Mouse (Mus musculus) intestine, postnatal 0 days (tissue): ENCODE data around the gene Wwc2. TPM values are rescaled to one million over a fixed set of nuclear protein-coding genes. Genes with fewer than 3 reads are reported as not detected.

Experiments used
- ATAC-seq: fragments of 200-750 bp; cut with Nextera tagmentation; 2 replicates; pipeline ENCODE4 v1.8.0; 2017; ENCODE audit warnings: mild to moderate bottlenecking, moderate TSS enrichment, moderate library complexity
- H3K27ac ChIP-seq: fragments of 300-500 bp; sonication (generic); 2 replicates; pipeline ENCODE4 v1.5.1; 2014; ENCODE audit warnings: mild to moderate bottlenecking, low read depth, low read length, moderate library complexity
- H3K27me3 ChIP-seq: fragments of 300-500 bp; sonication (generic); replicated peaks from 2 replicates; pipeline ENCODE4 v1.6.1; 2014; ENCODE audit warnings: low read length, mixed read lengths; ENCODE audit not compliant: control insufficient read depth, insufficient read depth
- H3K36me3 ChIP-seq: fragments of 300-500 bp; sonication (generic); 2 replicates; pipeline ENCODE4 v1.6.1; 2014; ENCODE audit warnings: mild to moderate bottlenecking, moderate library complexity; ENCODE audit not compliant: control insufficient read depth, insufficient read depth
- H3K4me1 ChIP-seq: fragments of 300-500 bp; sonication (generic); replicated peaks from 2 replicates; pipeline ENCODE4 v1.6.1; 2014; ENCODE audit warnings: antibody characterized with exemption, low read length, mixed read lengths; ENCODE audit not compliant: control insufficient read depth, insufficient read depth
- H3K4me2 ChIP-seq: fragments of 300-500 bp; sonication (generic); replicated peaks from 2 replicates; pipeline ENCODE4 v1.6.1; 2014; ENCODE audit warnings: low read depth, mild to moderate bottlenecking, moderate library complexity
- H3K4me3 ChIP-seq: fragments of 300-500 bp; sonication (generic); 2 replicates; pipeline ENCODE4 v1.5.1; 2014; ENCODE audit warnings: low read depth, low read length
- H3K9ac ChIP-seq: fragments of 300-500 bp; sonication (generic); 2 replicates; pipeline ENCODE4 v1.6.1; 2014; ENCODE audit warnings: mild to moderate bottlenecking, low read depth, low read length
- H3K9me3 ChIP-seq: fragments of 300-500 bp; sonication (generic); 2 replicates; pipeline ENCODE4 v1.6.1; 2016; ENCODE audit warnings: mixed run types; ENCODE audit not compliant: control insufficient read depth
- CTCF ChIP-seq: sonication (generic); IDR thresholded peaks from 2 replicates; pipeline ENCODE4 v1.5.1; 2016; ENCODE audit warnings: low read depth, mild to moderate bottlenecking, control low read depth, antibody characterized with exemption, moderate library complexity
- WGBS: fragments of 180-500 bp; shearing (Covaris S2); extraction: QIAGEN DNeasy Blood & Tissue Kit; methylation state at CpG from one replicate; pipeline ENCODE4 v1.1.7; 2014; 5-methylcytosine and 5-hydroxymethylcytosine counted together
- polyA plus RNA-seq: library from polyadenylated mRNA; unstranded; fragments of >200 nt; fragmentation: Nextera tagmentation; extraction: Ambion mirVana; gene quantifications from 2 replicates; pipeline ENCODE4 v1.2.1, GENCODE M21; 2015

Wwc2 gene
- polyA plus RNA-seq, 1 experiment from 2014 or later: 6.7 TPM

DNA sequence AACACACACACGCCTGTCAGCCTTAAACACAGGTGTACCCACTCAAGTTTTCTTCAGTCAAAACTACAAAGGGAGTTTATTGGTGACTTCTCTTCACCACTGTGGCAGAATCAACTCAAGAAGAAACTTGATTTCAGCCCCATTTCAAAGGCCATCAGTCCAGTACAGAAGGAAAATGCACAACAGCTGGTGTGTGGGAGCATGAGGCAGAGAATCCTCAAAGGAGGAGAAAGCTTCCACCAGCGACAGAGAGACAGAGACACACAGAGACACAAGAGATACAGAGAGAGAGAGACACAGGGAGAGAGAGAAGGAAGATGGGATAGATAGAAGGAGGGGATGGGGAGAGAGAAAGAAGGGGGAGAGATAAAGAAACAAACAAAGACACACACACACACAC, 188.4 kb downstream of the Wwc2 start:
- no peaks in the 10 kb centered on the region for H3K27me3 ChIP-seq
- no peak overlapping the region for H3K27ac ChIP-seq
- H3K4me3 ChIP-seq: no peak overlapping the region
- H3K4me2 ChIP-seq: no peak overlapping the region
- 90% methylated on average over 2 of the region's 2 CpGs for whole genome bisulfite sequencing
- no peaks in the 10 kb centered on the region for H3K9me3 ChIP-seq
- no peak for TF ChIP-seq CTCF
- no peaks in the 10 kb centered on the region for H3K4me1 ChIP-seq
- no peak overlapping the region for H3K9ac ChIP-seq
- H3K36me3 ChIP-seq: no peaks in the 10 kb centered on the region
- ATAC-seq: no peak

DNA sequence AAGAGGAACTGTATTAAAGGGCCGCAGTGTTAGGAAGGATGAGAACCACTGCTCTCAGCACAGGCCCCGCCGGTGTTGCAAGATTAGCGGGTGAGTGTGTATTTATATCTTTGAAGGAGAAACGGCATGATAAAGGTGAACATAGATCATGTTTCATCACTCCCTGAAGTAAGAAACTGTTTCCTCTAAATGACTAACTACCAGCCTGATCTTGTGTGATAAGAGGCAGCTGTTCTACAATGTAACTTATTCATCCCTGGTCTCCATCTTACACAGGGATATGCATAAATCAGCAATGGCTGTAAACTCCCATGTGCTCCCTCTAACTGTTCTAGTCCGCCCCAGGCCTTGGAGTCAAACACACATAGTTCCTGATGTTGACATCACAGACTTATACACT, 191.3 kb downstream of the Wwc2 start:
- H3K27me3 ChIP-seq: no peaks in the 10 kb centered on the region
- H3K4me3 ChIP-seq: no peak overlapping the region
- H3K9me3 ChIP-seq: no peaks in the 10 kb centered on the region
- WGBS: 47% methylated on average over 6 of the region's 6 CpGs
- H3K4me1 ChIP-seq: no peaks in the 10 kb centered on the region
- no peak for ATAC-seq
- H3K4me2 ChIP-seq: no peak overlapping the region
- no peaks in the 10 kb centered on the region for H3K36me3 ChIP-seq
- no peak overlapping the region for H3K9ac ChIP-seq
- no peak overlapping the region for H3K27ac ChIP-seq
- no peak for TF ChIP-seq CTCF

DNA sequence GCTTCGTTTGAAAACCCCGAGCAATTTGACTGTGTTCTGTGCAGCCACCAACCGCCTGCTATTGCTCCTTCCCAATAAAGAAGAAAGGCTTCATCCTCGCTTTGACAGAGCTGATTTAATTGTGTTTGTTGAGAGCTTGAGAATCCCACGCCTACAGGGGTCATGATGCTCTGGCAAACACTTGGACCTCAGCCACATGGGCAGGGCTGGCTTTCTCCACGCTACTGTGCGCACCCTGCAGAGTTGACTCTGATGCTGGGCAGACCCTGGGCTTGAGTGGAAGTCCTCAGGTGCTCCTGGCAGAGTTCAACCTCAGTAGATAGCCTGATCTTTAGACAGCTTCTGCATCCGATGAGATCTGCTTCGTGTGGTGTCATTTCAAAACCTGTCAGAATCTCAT, 198.7 kb downstream of the Wwc2 start:
- WGBS: 68% methylated on average over 9 of the region's 9 CpGs
- Histone ChIP-seq H3K36me3 (no peaks in the 10 kb centered on the region), H3K27me3 (no peaks in the 10 kb centered on the region), H3K27ac (no peak overlapping the region), H3K9ac (no peak overlapping the region), H3K4me3 (no peak overlapping the region), H3K9me3 (no peaks in the 10 kb centered on the region), H3K4me1 (no peaks in the 10 kb centered on the region), H3K4me2 (no peak overlapping the region)
- ATAC-seq: no peak
- no peak for TF ChIP-seq CTCF

DNA sequence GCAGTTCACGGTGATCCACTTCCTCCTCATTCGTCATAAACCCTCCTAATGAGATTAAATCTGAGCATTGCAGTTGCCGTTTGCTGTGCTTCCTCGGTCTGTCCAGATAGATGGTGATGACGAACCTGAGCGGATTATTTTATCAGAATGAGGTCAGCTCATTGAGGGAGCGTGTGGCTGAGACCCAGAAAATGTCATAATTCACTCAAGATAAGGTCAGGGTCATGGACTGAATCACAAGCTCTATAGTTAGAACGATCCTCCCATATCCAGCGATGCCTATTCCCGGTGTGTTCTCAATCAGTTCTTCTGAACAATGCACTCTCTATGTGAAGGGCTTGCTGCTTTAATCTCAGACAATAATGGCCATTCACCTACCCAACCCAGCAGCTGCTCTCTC, 203.0 kb downstream of the Wwc2 start:
- no peak for TF ChIP-seq CTCF
- no peaks in the 10 kb centered on the region for H3K9me3 ChIP-seq
- no peaks in the 10 kb centered on the region for H3K4me1 ChIP-seq
- H3K27ac ChIP-seq: no peak overlapping the region
- no peaks in the 10 kb centered on the region for H3K27me3 ChIP-seq
- WGBS: 32% methylated on average over 10 of the region's 10 CpGs
- H3K4me2 ChIP-seq: no peak overlapping the region
- no peaks in the 10 kb centered on the region for H3K36me3 ChIP-seq
- H3K4me3 ChIP-seq: no peak overlapping the region
- H3K9ac ChIP-seq: no peak overlapping the region
- ATAC-seq: no peak

DNA sequence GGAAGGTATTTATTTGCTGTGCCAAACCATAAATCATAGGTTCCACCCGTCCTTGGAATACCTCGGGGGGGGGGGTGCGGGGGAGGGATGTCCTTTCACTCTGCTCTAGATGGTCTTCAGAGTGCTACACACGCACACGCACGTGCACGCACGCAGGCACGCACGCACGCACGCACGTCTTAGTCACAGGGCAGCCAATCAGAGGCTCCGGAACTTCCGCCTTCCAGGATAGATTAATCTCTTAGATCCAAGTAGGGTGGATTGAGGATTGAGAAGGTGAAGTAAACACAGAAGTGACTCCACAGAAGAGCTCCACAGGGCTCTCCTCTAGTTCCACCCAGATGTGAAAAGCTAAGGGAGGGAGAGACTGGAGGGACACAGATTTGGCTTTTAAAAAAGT, 204.4 kb downstream of the Wwc2 start:
- no peak overlapping the region for H3K4me3 ChIP-seq

DNA sequence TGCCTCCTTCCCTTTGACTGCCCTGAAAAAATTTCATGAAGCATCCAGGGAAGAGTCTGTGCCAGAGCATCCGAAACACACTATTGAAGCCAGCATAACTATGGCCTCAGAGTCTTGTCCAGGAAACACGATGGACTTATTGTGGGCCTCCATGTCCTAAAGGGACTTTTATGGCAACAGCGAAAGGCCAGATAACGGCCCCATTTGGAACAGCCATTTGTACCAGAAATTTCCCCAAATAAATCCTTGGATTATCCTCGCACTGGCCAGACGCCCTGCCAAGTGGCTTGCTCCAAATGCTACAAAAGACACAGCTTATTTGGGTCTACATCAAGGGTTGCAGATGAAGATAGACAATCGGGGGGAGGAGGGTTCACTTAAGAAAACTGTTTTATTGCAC, 206.3 kb downstream of the Wwc2 start:
- no peak overlapping the region for H3K4me3 ChIP-seq
- H3K27me3 ChIP-seq: no peaks in the 10 kb centered on the region
- H3K9ac ChIP-seq: no peak overlapping the region
- H3K4me2 ChIP-seq: no peak overlapping the region
- H3K36me3 ChIP-seq: no peaks in the 10 kb centered on the region
- 88% methylated on average over 7 of the region's 7 CpGs for WGBS
- H3K27ac ChIP-seq: no peak overlapping the region
- no peak for ATAC-seq
- H3K9me3 ChIP-seq: no peaks in the 10 kb centered on the region
- TF ChIP-seq CTCF: no peak
- no peaks in the 10 kb centered on the region for H3K4me1 ChIP-seq

More for the DNA sequence above, 204.4 kb downstream of the Wwc2 start:
- Histone ChIP-seq H3K27ac (no peak overlapping the region), H3K4me2 (no peak overlapping the region), H3K9ac (no peak overlapping the region), H3K4me1 (no peaks in the 10 kb centered on the region), H3K9me3 (no peaks in the 10 kb centered on the region), H3K36me3 (no peaks in the 10 kb centered on the region), H3K27me3 (no peaks in the 10 kb centered on the region)
- TF ChIP-seq CTCF: no peak
- ATAC-seq: no peak
- WGBS: 89% methylated on average over 15 of the region's 15 CpGs

DNA sequence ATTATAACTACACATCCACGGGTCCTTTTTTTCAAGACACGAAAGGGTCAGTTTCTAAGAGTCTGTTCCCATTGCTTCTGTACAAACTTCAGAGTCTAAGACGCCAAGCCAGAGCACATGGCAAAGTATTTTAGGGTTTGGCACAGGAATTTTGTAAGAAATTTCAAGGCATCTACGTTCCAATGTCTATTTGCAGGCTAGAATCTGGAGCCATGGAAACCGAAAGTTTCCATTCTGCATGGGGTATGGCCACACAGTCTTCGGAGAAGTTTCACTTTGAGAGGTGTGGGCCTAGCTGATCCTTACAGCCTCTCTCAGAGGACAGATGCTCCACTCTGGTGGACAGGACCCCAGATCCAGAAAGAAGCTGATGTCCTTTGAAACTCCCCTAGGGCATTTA, 206.8 kb downstream of the Wwc2 start:
- Histone ChIP-seq H3K27me3 (no peaks in the 10 kb centered on the region), H3K9me3 (no peaks in the 10 kb centered on the region), H3K4me1 (no peaks in the 10 kb centered on the region), H3K4me3 (no peak overlapping the region), H3K9ac (no peak overlapping the region), H3K4me2 (no peak overlapping the region), H3K27ac (no peak overlapping the region), H3K36me3 (no peaks in the 10 kb centered on the region)
- no peak for ATAC-seq
- no peak for TF ChIP-seq CTCF
- 90% methylated on average over 6 of the region's 6 CpGs for WGBS
